9 mouse cellular contexts compared by ENCODE assay signal in genomic region chr15:78554545-78555313, GRCm38 (mm10). TPM values are rescaled to one million over a fixed set of nuclear protein-coding genes. Genes with fewer than 3 reads are reported as not detected.
DNase-seq lines count a peak whose midpoint lies in the region; ATAC-seq lines count a peak whose summit lies in the region.
"Had no signal": no experiment of that assay in that cellular context is flagged by ENCODE, and none has a peak within 500 bp of the region (broad histone marks: within the 10 kb centered on the region; RNA-seq: fewer than 3 reads in every experiment).

No protein-coding gene starts in this region.

- no peak for ATAC-seq in hindbrain, embryonic 13.5 days (ENCODE audit: low FRiP score)
- no peak for ATAC-seq in hindbrain, embryonic 12.5 days (ENCODE audit: low FRiP score)
- ATAC-seq in limb, embryonic 13.5 days (ENCODE audit: low FRiP score, low read depth), result no peak

- H3K27ac ChIP-seq in hindbrain, embryonic 13.5 days, result no peak overlapping the region
- no peak overlapping the region for H3K27ac ChIP-seq in hindbrain, embryonic 12.5 days
- no peak overlapping the region for H3K27ac ChIP-seq in limb, embryonic 13.5 days

- no peaks in the 10 kb centered on the region for H3K4me1 ChIP-seq in hindbrain, embryonic 13.5 days (replicated peaks)
- H3K4me1 ChIP-seq in hindbrain, embryonic 12.5 days, result no peaks in the 10 kb centered on the region
- H3K4me1 ChIP-seq in limb, embryonic 13.5 days, result no peaks in the 10 kb centered on the region; the same call in 1 of the 2 replicates

- H3K27me3 ChIP-seq in hindbrain, embryonic 13.5 days, result no peaks in the 10 kb centered on the region
- H3K27me3 ChIP-seq in hindbrain, embryonic 12.5 days, result no peaks in the 10 kb centered on the region
- H3K27me3 ChIP-seq in limb, embryonic 13.5 days, result peaks cover 4% of the 10 kb centered on the region; the same call in 1 of the 2 replicates

- no peak overlapping the region for H3K9ac ChIP-seq in hindbrain, embryonic 13.5 days
- H3K9ac ChIP-seq in hindbrain, embryonic 12.5 days, result no peak overlapping the region
- no peak overlapping the region for H3K9ac ChIP-seq in limb, embryonic 13.5 days

- 0 out of 2 replicates have a peak overlapping the region, but pooled peaks have one; percentile 4 for H3K4me3 ChIP-seq in hindbrain, embryonic 13.5 days
- no peak overlapping the region for H3K4me3 ChIP-seq in hindbrain, embryonic 12.5 days
- H3K4me3 ChIP-seq in limb, embryonic 13.5 days, result peak overlapping the region; percentile 26

- H3K36me3 ChIP-seq in hindbrain, embryonic 13.5 days, result no peaks in the 10 kb centered on the region
- H3K36me3 ChIP-seq in hindbrain, embryonic 12.5 days, result no peaks in the 10 kb centered on the region
- H3K36me3 ChIP-seq in limb, embryonic 13.5 days, result no peaks in the 10 kb centered on the region

- H3K4me2 ChIP-seq in hindbrain, embryonic 13.5 days, result no peak overlapping the region
- H3K4me2 ChIP-seq in hindbrain, embryonic 12.5 days (replicated peaks), result no peak overlapping the region; the same call in 1 of the 2 replicates
- H3K4me2 ChIP-seq in limb, embryonic 13.5 days (replicated peaks), result peak overlapping the region; percentile 46

- peaks cover 19% of the 10 kb centered on the region for H3K9me3 ChIP-seq in hindbrain, embryonic 13.5 days
- no peaks in the 10 kb centered on the region; the same call in 1 of the 2 replicates for H3K9me3 ChIP-seq in hindbrain, embryonic 12.5 days (replicated peaks)
- H3K9me3 ChIP-seq in limb, embryonic 13.5 days, result peaks cover 27% of the 10 kb centered on the region

- 70% methylated on average over 25 of the region's 25 CpGs for WGBS in hindbrain, embryonic 13.5 days
- WGBS in hindbrain, embryonic 12.5 days, result 64% methylated on average over 25 of the region's 25 CpGs
- WGBS in limb, embryonic 13.5 days, result 62% methylated on average over 25 of the region's 25 CpGs

- DNase-seq in thymus, postnatal 4 days, result peak; percentile 24
- no peak for DNase-seq in thymus, adult 18-20 months
- no peak for DNase-seq in B cell, adult 2 months
- DNase-seq in natural killer cell, adult 2 months (ENCODE audit: low spot score in 2 of 2), result no peak
- no peak for DNase-seq in retina, postnatal 1 day
- DNase-seq: right cerebral cortex, adult 18-20 months had no signal

RNA-seq across cellular contexts. Expression of gene Sstr3, which starts 10.2 kb away (rescaled TPM):
- polyA plus RNA-seq in hindbrain, embryonic 13.5 days (2015; fragmentation: Nextera tagmentation; extraction: Ambion mirVana), result 0.42 and 0.48 TPM in 2 replicates
- polyA plus RNA-seq in hindbrain, embryonic 12.5 days (2016; fragmentation: Nextera tagmentation; extraction: Ambion mirVana), result 0.09 and 0.57 TPM in 2 replicates
- not detected in 2 replicates for polyA plus RNA-seq in limb, embryonic 13.5 days (2015; fragmentation: Nextera tagmentation; extraction: Ambion mirVana)

RNA-seq across cellular contexts. Expression of gene Rac2, which starts 17.9 kb away (rescaled TPM):
- polyA plus RNA-seq in hindbrain, embryonic 13.5 days (2015; fragmentation: Nextera tagmentation; extraction: Ambion mirVana), result 6.3 and 8.8 TPM in 2 replicates
- 4.9 and 5.7 TPM in 2 replicates for polyA plus RNA-seq in hindbrain, embryonic 12.5 days (2016; fragmentation: Nextera tagmentation; extraction: Ambion mirVana)
- polyA plus RNA-seq in limb, embryonic 13.5 days (2015; fragmentation: Nextera tagmentation; extraction: Ambion mirVana), result 11.3 and 12.5 TPM in 2 replicates

RNA-seq across cellular contexts. Expression of gene C1qtnf6, which starts 23.5 kb away (rescaled TPM):
- polyA plus RNA-seq in hindbrain, embryonic 13.5 days (2015; fragmentation: Nextera tagmentation; extraction: Ambion mirVana), result 8.0 and 8.2 TPM in 2 replicates
- polyA plus RNA-seq in hindbrain, embryonic 12.5 days (2016; fragmentation: Nextera tagmentation; extraction: Ambion mirVana), result 11.6 and 13.0 TPM in 2 replicates
- 32.2 and 34.6 TPM in 2 replicates for polyA plus RNA-seq in limb, embryonic 13.5 days (2015; fragmentation: Nextera tagmentation; extraction: Ambion mirVana)

RNA-seq across cellular contexts. Expression of gene Cyth4, which starts 42.1 kb away (rescaled TPM):
- polyA plus RNA-seq in hindbrain, embryonic 13.5 days (2015; fragmentation: Nextera tagmentation; extraction: Ambion mirVana), result 6.8 and 7.7 TPM in 2 replicates
- polyA plus RNA-seq in hindbrain, embryonic 12.5 days (2016; fragmentation: Nextera tagmentation; extraction: Ambion mirVana), result 6.3 and 7.8 TPM in 2 replicates
- polyA plus RNA-seq in limb, embryonic 13.5 days (2015; fragmentation: Nextera tagmentation; extraction: Ambion mirVana), result 8.0 and 8.7 TPM in 2 replicates

RNA-seq across cellular contexts. Expression of gene Il2rb, which starts 59.7 kb away (rescaled TPM):
- 0.05 and 0.13 TPM in 2 replicates for polyA plus RNA-seq in hindbrain, embryonic 13.5 days (2015; fragmentation: Nextera tagmentation; extraction: Ambion mirVana)
- polyA plus RNA-seq in hindbrain, embryonic 12.5 days (2016; fragmentation: Nextera tagmentation; extraction: Ambion mirVana), result 0.07 and 0.14 TPM in 2 replicates
- polyA plus RNA-seq in limb, embryonic 13.5 days (2015; fragmentation: Nextera tagmentation; extraction: Ambion mirVana), result 0.22 and 0.24 TPM in 2 replicates
